13 mouse cellular contexts compared by ENCODE assay signal in the genomic region with DNA sequence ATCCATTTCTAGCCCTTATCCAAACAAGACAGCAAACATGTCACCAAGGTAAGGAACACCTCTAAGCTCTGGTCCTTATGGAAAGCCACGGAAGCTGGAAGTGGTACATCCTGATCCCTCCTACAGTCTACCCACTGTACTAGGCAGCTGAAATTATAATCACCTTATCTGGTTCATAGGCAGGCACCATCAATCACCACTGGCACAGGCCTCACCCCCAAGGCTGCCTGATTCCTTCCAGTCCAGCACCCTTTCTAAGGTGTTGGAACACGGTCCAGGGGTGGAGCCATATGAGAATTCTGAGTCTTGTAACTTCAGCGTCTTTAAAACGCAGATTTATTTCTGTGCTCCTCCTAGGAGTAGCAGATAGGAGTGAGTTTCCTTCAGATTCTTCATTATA. TPM values are rescaled to one million over a fixed set of nuclear protein-coding genes. Genes with fewer than 3 reads are reported as not detected.
DNase-seq lines count a peak whose midpoint lies in the region; ATAC-seq lines count a peak whose summit lies in the region.
"Had no signal": no experiment of that assay in that cellular context is flagged by ENCODE, and none has a peak within 500 bp of the region (broad histone marks: within the 10 kb centered on the region; RNA-seq: fewer than 3 reads in every experiment).

No protein-coding gene starts in this region.

- WGBS in heart, embryonic 14.5 days = 83% methylated on average over 4 of the region's 4 CpGs
- WGBS in forebrain, embryonic 14.5 days = 70% methylated on average over 4 of the region's 4 CpGs
- 86% methylated on average over 4 of the region's 4 CpGs for WGBS in limb, embryonic 11.5 days
- WGBS in neural tube, embryonic 13.5 days = 78% methylated on average over 4 of the region's 4 CpGs

- H3K4me2 ChIP-seq in heart, embryonic 14.5 days (ENCODE audit: low read length) = no peak overlapping the region
- H3K4me2 ChIP-seq in forebrain, embryonic 14.5 days (ENCODE audit: low read length) = no peak overlapping the region
- no peak overlapping the region for H3K4me2 ChIP-seq in limb, embryonic 11.5 days (ENCODE audit: low read depth, severe bottlenecking)
- H3K4me2 ChIP-seq in neural tube, embryonic 13.5 days = no peak overlapping the region

- H3K4me1 ChIP-seq in heart, embryonic 14.5 days (ENCODE audit: control insufficient read depth in 2 of 2, insufficient read depth in 2 of 2, low read length in 2 of 2) = peaks cover 0 to 6% of the 10 kb centered on the region in 2 experiments; a peak in 2 of 4 replicates
- peaks cover 27% of the 10 kb centered on the region for H3K4me1 ChIP-seq in forebrain, embryonic 14.5 days (ENCODE audit: control insufficient read depth, insufficient read depth, low read length)
- peaks cover 6% of the 10 kb centered on the region for H3K4me1 ChIP-seq in limb, embryonic 11.5 days (ENCODE audit: control insufficient read depth, insufficient read depth, low read length)
- peaks cover 45% of the 10 kb centered on the region for H3K4me1 ChIP-seq in neural tube, embryonic 13.5 days (replicated peaks)

- DNase-seq in heart, postnatal 25 days (ENCODE audit: low spot score) = no peak
- no peak for DNase-seq in forebrain, embryonic 14.5 days (ENCODE audit: low spot score)
- DNase-seq in limb, embryonic 11.5 days (ENCODE audit: low spot score) = no peak
- no peak for DNase-seq in urinary bladder, postnatal 36 days (ENCODE audit: low spot score in 2 of 2)
- DNase-seq in embryo, embryonic 11 days = no peak
- no peak for DNase-seq in cerebellum, adult 11 months
- DNase-seq: cerebellum, postnatal 36 days; heart, adult 18-20 months; lung, postnatal 10 days; right cerebral cortex, adult 18-20 months had no signal

- H3K27me3 ChIP-seq in heart, embryonic 14.5 days (ENCODE audit: control insufficient read depth, insufficient read depth, low read length) = no peaks in the 10 kb centered on the region
- H3K27me3 ChIP-seq in forebrain, embryonic 14.5 days (replicated peaks; ENCODE audit: control insufficient read depth, insufficient read depth, low read length) = no peaks in the 10 kb centered on the region
- no peaks in the 10 kb centered on the region for H3K27me3 ChIP-seq in limb, embryonic 11.5 days (ENCODE audit: control insufficient read depth, insufficient read depth, low read length)
- no peaks in the 10 kb centered on the region for H3K27me3 ChIP-seq in neural tube, embryonic 13.5 days

- no peak overlapping the region for H3K9ac ChIP-seq in heart, embryonic 14.5 days (ENCODE audit: low read length)
- no peak overlapping the region for H3K9ac ChIP-seq in forebrain, embryonic 14.5 days (ENCODE audit: low read length)
- no peak overlapping the region for H3K9ac ChIP-seq in limb, embryonic 11.5 days (ENCODE audit: low read length)
- H3K9ac ChIP-seq in neural tube, embryonic 13.5 days = no peak overlapping the region

- H3K4me3 ChIP-seq in heart, embryonic 14.5 days (ENCODE audit: control insufficient read depth in 1 of 2, insufficient read depth in 1 of 2, low read depth in 1 of 2, low read length in 2 of 2) = no peak overlapping the region
- no peak overlapping the region for H3K4me3 ChIP-seq in forebrain, embryonic 14.5 days (ENCODE audit: low read depth, low read length)
- no peak overlapping the region for H3K4me3 ChIP-seq in limb, embryonic 11.5 days (ENCODE audit: low read depth, low read length)
- no peak overlapping the region for H3K4me3 ChIP-seq in neural tube, embryonic 13.5 days

- peak overlapping the region; percentile 69 to 71; a peak in 2 of 4 replicates for H3K27ac ChIP-seq in heart, embryonic 14.5 days (replicated peaks in 1 of 2; ENCODE audit: control insufficient read depth in 1 of 2, insufficient read depth in 1 of 2, low read depth in 2 of 2, low read length in 2 of 2)
- peak overlapping the region; percentile 78 for H3K27ac ChIP-seq in forebrain, embryonic 14.5 days (ENCODE audit: low read depth, low read length)
- H3K27ac ChIP-seq in limb, embryonic 11.5 days (replicated peaks; ENCODE audit: low read depth, low read length) = peak overlapping the region; percentile 81; the same call in 1 of the 2 replicates
- H3K27ac ChIP-seq in neural tube, embryonic 13.5 days (replicated peaks) = peak overlapping the region; percentile 82

- no peaks in the 10 kb centered on the region for H3K9me3 ChIP-seq in heart, embryonic 14.5 days (ENCODE audit: control insufficient read depth, low read length)
- H3K9me3 ChIP-seq in forebrain, embryonic 14.5 days (replicated peaks; ENCODE audit: control insufficient read depth, low read length) = no peaks in the 10 kb centered on the region
- no peaks in the 10 kb centered on the region for H3K9me3 ChIP-seq in limb, embryonic 11.5 days (ENCODE audit: control insufficient read depth, low read length)
- H3K9me3 ChIP-seq in neural tube, embryonic 13.5 days = no peaks in the 10 kb centered on the region

- H3K36me3 ChIP-seq in heart, embryonic 14.5 days (ENCODE audit: control insufficient read depth, insufficient read depth, low read length) = no peaks in the 10 kb centered on the region
- H3K36me3 ChIP-seq in forebrain, embryonic 14.5 days (ENCODE audit: control insufficient read depth, insufficient read depth, low read length) = no peaks in the 10 kb centered on the region
- no peaks in the 10 kb centered on the region for H3K36me3 ChIP-seq in limb, embryonic 11.5 days (ENCODE audit: control insufficient read depth, insufficient read depth, low read length)
- no peaks in the 10 kb centered on the region for H3K36me3 ChIP-seq in neural tube, embryonic 13.5 days

- intact Hi-C loops in heart, postnatal 25 days (cut with DNase I) = loop anchor here (10.0 kb wide), 1 partner anchor 799 kb away; no protein-coding TSS in a partner anchor

- no peak for ATAC-seq in heart, embryonic 14.5 days (ENCODE audit: insufficient number of reproducible peaks, insufficient read depth, low FRiP score, low read depth)
- ATAC-seq in forebrain, embryonic 14.5 days = no peak
- no peak for ATAC-seq in limb, embryonic 11.5 days (ENCODE audit: insufficient number of reproducible peaks, low FRiP score, low TSS enrichment, low read depth)
- ATAC-seq in neural tube, embryonic 13.5 days (ENCODE audit: low read depth) = no peak
- ATAC-seq: inflammation-experienced regulatory T-cells, adult 6 months had no signal

RNA-seq across cellular contexts. Expression of a gene that starts 32.5 kb away (rescaled TPM):
- polyA plus RNA-seq in heart, embryonic 14.5 days (2014; fragmentation: Nextera tagmentation; extraction: Ambion mirVana) = 30.9 and 31.1 TPM in 2 replicates
- 10 to 100 TPM; 16.5 to 16.8 TPM for total RNA-seq in heart, postnatal 25 days (2021)
- polyA plus RNA-seq in forebrain, embryonic 14.5 days (2014; fragmentation: Nextera tagmentation; extraction: Ambion mirVana) = 60.1 and 60.7 TPM in 2 replicates
- polyA plus RNA-seq in limb, embryonic 11.5 days (2014; fragmentation: Nextera tagmentation; extraction: Ambion mirVana) = 40.9 and 42.4 TPM in 2 replicates
- polyA plus RNA-seq in neural tube, embryonic 13.5 days (2015; fragmentation: Nextera tagmentation; extraction: Ambion mirVana) = 58.8 and 64.5 TPM in 2 replicates
